In genomic region chr8:70682692-70683091, GRCm38 (mm10) we compare ENCODE assay signal across 9 mouse cellular contexts. TPM values are rescaled to one million over a fixed set of nuclear protein-coding genes. Genes with fewer than 3 reads are reported as not detected.
DNase-seq lines count a peak whose midpoint lies in the region; ATAC-seq and TF ChIP-seq lines count a peak whose summit lies in the region.
"Had no signal": no experiment of that assay in that cellular context is flagged by ENCODE, and none has a peak within 500 bp of the region (broad histone marks: within the 10 kb centered on the region; RNA-seq: fewer than 3 reads in every experiment).

No protein-coding gene starts in this region.

- no peaks in the 10 kb centered on the region for H3K9me3 ChIP-seq in ES-E14 (ENCODE audit: control insufficient read depth, insufficient read depth, low read depth, low read length)
- H3K9me3 ChIP-seq in embryonic facial prominence, embryonic 13.5 days = no peaks in the 10 kb centered on the region

- H3K4me3 ChIP-seq in left cerebral cortex, adult 2 months = no peak overlapping the region
- no peak overlapping the region for H3K4me3 ChIP-seq in ES-E14 (ENCODE audit: insufficient read depth in 1 of 2, low read depth in 1 of 2, low read length in 2 of 2, poor library complexity in 1 of 2, severe bottlenecking in 1 of 2)
- H3K4me3 ChIP-seq in embryonic facial prominence, embryonic 13.5 days = no peak overlapping the region

- WGBS in embryonic facial prominence, embryonic 13.5 days = 58% methylated on average over 3 of the region's 3 CpGs

- intact Hi-C loops in left cerebral cortex, adult 2 months (cut with DNase I) = no loop called here
- intact Hi-C loops in left cerebral cortex, postnatal 25 days (cut with DNase I) = no loop called here

- no peak for ATAC-seq in embryonic facial prominence, embryonic 13.5 days (ENCODE audit: insufficient number of reproducible peaks, insufficient read depth, low FRiP score, low TSS enrichment, low read depth)
- 0 out of 2 replicates have a peak, but pooled peaks have one; percentile 11 for ATAC-seq in monocyte, adult 5-6 weeks (replicated peaks; ENCODE audit: insufficient number of reproducible peaks, low FRiP score, low TSS enrichment, poor library complexity, severe bottlenecking)

- peak overlapping the region; percentile 3; the same call in 1 of the 2 replicates for H3K9ac ChIP-seq in ES-E14 (ENCODE audit: insufficient read depth, low read depth, low read length, poor library complexity, severe bottlenecking)
- peak overlapping the region; percentile 63 for H3K9ac ChIP-seq in embryonic facial prominence, embryonic 13.5 days

- peak overlapping the region; percentile 88 for H3K27ac ChIP-seq in left cerebral cortex, adult 2 months
- H3K27ac ChIP-seq in ES-E14 (ENCODE audit: insufficient read depth, low read depth, low read length, poor library complexity, severe bottlenecking) = no peak overlapping the region; the same call in 1 of the 2 replicates
- 0 out of 2 replicates have a peak overlapping the region, but pooled peaks have one; percentile 40 for H3K27ac ChIP-seq in embryonic facial prominence, embryonic 13.5 days

- peaks cover 20% of the 10 kb centered on the region; the same call in 1 of the 2 replicates for H3K36me3 ChIP-seq in ES-E14 (ENCODE audit: control insufficient read depth, insufficient read depth, low read length, poor library complexity, severe bottlenecking)
- H3K36me3 ChIP-seq in embryonic facial prominence, embryonic 13.5 days = peaks cover 26% of the 10 kb centered on the region

- H3K4me1 ChIP-seq in ES-E14 (ENCODE audit: control insufficient read depth in 2 of 2, insufficient read depth in 2 of 2, low read length in 2 of 2, poor library complexity in 1 of 2) = peaks cover 9 to 22% of the 10 kb centered on the region in 2 experiments; a peak in 3 of 4 replicates
- peaks cover 15% of the 10 kb centered on the region for H3K4me1 ChIP-seq in embryonic facial prominence, embryonic 13.5 days

- in situ Hi-C loops in ES-E14 (cut with MboI; ENCODE audit: low sequenced_read_pairs in 2 of 2, unreplicated experiment in 2 of 2) = no loop called here

- peak overlapping the region; percentile 53 for H3K4me2 ChIP-seq in embryonic facial prominence, embryonic 13.5 days

- TF ChIP-seq CTCF in left cerebral cortex, adult 2 months (IDR thresholded peaks at IDR 0.05) = no peak

- no peaks in the 10 kb centered on the region for H3K27me3 ChIP-seq in embryonic facial prominence, embryonic 13.5 days

- no peak for DNase-seq in left cerebral cortex, adult 2 months (ENCODE audit: extremely low spot score in 1 of 2, low spot score in 2 of 2)
- no peak for DNase-seq in left cerebral cortex, postnatal 25 days (ENCODE audit: low spot score in 2 of 2)
- DNase-seq in ES-E14 (ENCODE audit: low read depth, low spot score) = no peak
- no peak for DNase-seq in thymus, postnatal 4 days
- DNase-seq in spleen, postnatal 36 days (ENCODE audit: low spot score in 2 of 2) = no peak
- DNase-seq: retina, postnatal 1 day had no signal

TF ChIP-seq in ES-E14, 5 proteins besides CTCF, POLR2A, EP300 and RAD21:
- TF ChIP-seq CHD2 (IDR thresholded peaks at IDR 0.05; ENCODE audit: low read depth, low read length) = no peak
TF ChIP-seq in ES-E14: peak in this region for 0.

RNA-seq across cellular contexts. Expression of gene Lsm4, which starts 9.6 kb away (rescaled TPM):
- total RNA-seq in left cerebral cortex, adult 2 months (2021) = 10 to 100 TPM; 62.1 to 62.9 TPM
- 10 to 100 TPM; 62.9 to 63.5 TPM for total RNA-seq in left cerebral cortex, postnatal 25 days (2021)
- 171 and 204 TPM in 2 replicates for total RNA-seq in ES-E14 (2012; rRNA removed)
- 248 and 270 TPM in 2 replicates for polyA plus RNA-seq in embryonic facial prominence, embryonic 13.5 days (2015; fragmentation: Nextera tagmentation; extraction: Ambion mirVana)
- total RNA-seq in monocyte, adult 5-6 weeks (2017) = 69.1 to 93.3 TPM (median 80.9 TPM) in 3 replicates

RNA-seq across cellular contexts. Expression of gene Jund, which starts 16.1 kb away (rescaled TPM):
- total RNA-seq in left cerebral cortex, adult 2 months (2021) = 100 to 1,000 TPM; 247 to 264 TPM
- 100 to 1,000 TPM; 209 to 225 TPM for total RNA-seq in left cerebral cortex, postnatal 25 days (2021)
- total RNA-seq in ES-E14 (2012; rRNA removed) = 60.1 TPM in 2 replicates
- polyA plus RNA-seq in embryonic facial prominence, embryonic 13.5 days (2015; fragmentation: Nextera tagmentation; extraction: Ambion mirVana) = 54.7 and 68.5 TPM in 2 replicates
- total RNA-seq in monocyte, adult 5-6 weeks (2017) = 131 to 182 TPM (median 168 TPM) in 3 replicates

RNA-seq across cellular contexts. Expression of gene Iqcn, which starts 20.6 kb away (rescaled TPM):
- under 1 TPM; 0.16 to 0.21 TPM for total RNA-seq in left cerebral cortex, adult 2 months (2021)
- total RNA-seq in left cerebral cortex, postnatal 25 days (2021) = under 1 TPM; 0.18 to 0.30 TPM
- total RNA-seq in ES-E14 (2012; rRNA removed) = 0.09 and 0.16 TPM in 2 replicates
- polyA plus RNA-seq in embryonic facial prominence, embryonic 13.5 days (2015; fragmentation: Nextera tagmentation; extraction: Ambion mirVana) = 0.07 TPM in 1 of 2 replicates, not detected in the other
- 0.67 to 0.78 TPM in 2 of 3 replicates, not detected in the other for total RNA-seq in monocyte, adult 5-6 weeks (2017)

RNA-seq across cellular contexts. Expression of gene Pgpep1, which starts 22.5 kb away (rescaled TPM):
- total RNA-seq in left cerebral cortex, adult 2 months (2021) = 10 to 100 TPM; 15.5 to 17.5 TPM
- 10 to 100 TPM; 12.7 to 18.1 TPM for total RNA-seq in left cerebral cortex, postnatal 25 days (2021)
- total RNA-seq in ES-E14 (2012; rRNA removed) = 15.5 and 21.4 TPM in 2 replicates
- polyA plus RNA-seq in embryonic facial prominence, embryonic 13.5 days (2015; fragmentation: Nextera tagmentation; extraction: Ambion mirVana) = 50.5 and 63.1 TPM in 2 replicates
- 2.3 to 4.9 TPM (median 3.3 TPM) in 3 replicates for total RNA-seq in monocyte, adult 5-6 weeks (2017)

RNA-seq across cellular contexts. Expression of gene Gm3336, which starts 35.7 kb away (rescaled TPM):
- not detected for total RNA-seq in left cerebral cortex, adult 2 months (2021)
- not detected for total RNA-seq in left cerebral cortex, postnatal 25 days (2021)
- total RNA-seq in ES-E14 (2012; rRNA removed) = 1.8 and 3.9 TPM in 2 replicates
- polyA plus RNA-seq in embryonic facial prominence, embryonic 13.5 days (2015; fragmentation: Nextera tagmentation; extraction: Ambion mirVana) = not detected in 2 replicates
- not detected in 3 replicates for total RNA-seq in monocyte, adult 5-6 weeks (2017)
- polyA plus RNA-seq: cerebellum, adult 2 months had no signal
